Mouse (Mus musculus): ENCODE results near the gene Olfr1321. TPM values are rescaled to one million over a fixed set of nuclear protein-coding genes. Genes with fewer than 3 reads are reported as not detected.

Gene Olfr1321
- not detected in 2 replicates for polyA plus RNA-seq (2015; fragmentation: Nextera tagmentation; extraction: Ambion mirVana)

- H3K9ac ChIP-seq (replicated peaks), result no peak within 1 kb of the TSS
- H3K4me2 ChIP-seq (ENCODE audit: low read depth, low read length), result no peak within 1 kb of the TSS
- ATAC-seq (no peak), DNase-seq (no peak)
- no peaks in the 10 kb centered on the region for H3K4me1 ChIP-seq (ENCODE audit: insufficient read depth)
- WGBS (ENCODE audit: insufficient replicate concordance), result 62% methylated on average over 2 of the region's 2 CpGs
- no peaks in the 10 kb centered on the region for H3K27me3 ChIP-seq (ENCODE audit: insufficient read depth, low read length)
- H3K36me3 ChIP-seq (replicated peaks; ENCODE audit: insufficient read depth, low read length), result no peaks in the 10 kb centered on the region
- TF ChIP-seq CTCF (IDR thresholded peaks at IDR 0.05; ENCODE audit: low read depth), result no peak
- no peak for TF ChIP-seq EP300 (IDR thresholded peaks at IDR 0.05; ENCODE audit: low read depth)
- H3K4me3 ChIP-seq (ENCODE audit: low read depth, low read length), result no peak within 1 kb of the TSS
- H3K27ac ChIP-seq (ENCODE audit: low read depth), result no peak within 1 kb of the TSS
- no peaks in the 10 kb centered on the region for H3K9me3 ChIP-seq (ENCODE audit: low read length)
Observed at GRCm38 (mm10) chrX:49734959-49735358, at the start of gene Olfr1321. Gene Olfr1321, minus strand, starts transcription at chrX:49735059.

GRCm38 (mm10) chrX:49770828-49771227 lies 36.0 kb upstream of the Olfr1321 start:
- no peak for TF ChIP-seq EP300 (IDR thresholded peaks at IDR 0.05; ENCODE audit: low read depth)
- TF ChIP-seq CTCF (IDR thresholded peaks at IDR 0.05; ENCODE audit: low read depth), result peak; percentile 38
- peak; percentile 15 for DNase-seq

DNA sequence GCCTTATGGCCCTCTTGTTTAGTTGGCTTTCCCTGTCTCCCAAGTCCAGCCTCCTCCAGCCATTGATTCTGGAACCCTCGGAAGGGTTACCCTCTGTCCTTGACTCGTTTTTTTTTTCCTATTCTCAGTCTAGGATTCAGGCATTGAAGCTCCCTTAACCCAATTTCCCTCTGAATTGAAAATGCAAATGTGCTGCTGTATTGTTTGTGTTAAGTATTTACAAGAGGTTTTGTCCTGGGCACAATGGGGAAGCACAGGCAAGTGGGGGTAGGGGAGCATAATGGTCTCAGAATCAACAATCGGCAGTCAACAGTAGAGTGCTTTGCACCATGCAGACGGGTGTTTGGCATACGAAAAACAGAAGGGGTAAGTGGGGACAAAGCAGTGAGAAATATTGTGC lies 10.3 kb upstream of the Olfr1321 start:
- Histone ChIP-seq H3K27me3 (ENCODE audit: insufficient read depth, low read length) (no peaks in the 10 kb centered on the region), H3K4me3 (ENCODE audit: low read depth, low read length) (no peak overlapping the region), H3K9ac (replicated peaks) (no peak overlapping the region), H3K36me3 (replicated peaks; ENCODE audit: insufficient read depth, low read length) (no peaks in the 10 kb centered on the region), H3K9me3 (ENCODE audit: low read length) (no peaks in the 10 kb centered on the region), H3K4me2 (ENCODE audit: low read depth, low read length) (no peak overlapping the region), H3K4me1 (ENCODE audit: insufficient read depth) (no peaks in the 10 kb centered on the region), H3K27ac (ENCODE audit: low read depth) (no peak overlapping the region)
- WGBS (ENCODE audit: insufficient replicate concordance), result 45% methylated on average over 5 of the region's 5 CpGs
- ATAC-seq (no peak), DNase-seq (no peak)
- no peak for TF ChIP-seq CTCF (IDR thresholded peaks at IDR 0.05; ENCODE audit: low read depth)
- no peak for TF ChIP-seq EP300 (IDR thresholded peaks at IDR 0.05; ENCODE audit: low read depth)

More at GRCm38 (mm10) chrX:49770828-49771227, 36.0 kb upstream of the Olfr1321 start:
- H3K9me3 ChIP-seq (ENCODE audit: low read length), result no peaks in the 10 kb centered on the region
- no peak overlapping the region for H3K4me2 ChIP-seq (ENCODE audit: low read depth, low read length)
- no peak for ATAC-seq
- H3K36me3 ChIP-seq (replicated peaks; ENCODE audit: insufficient read depth, low read length), result no peaks in the 10 kb centered on the region
- H3K9ac ChIP-seq (replicated peaks), result no peak overlapping the region
- no peaks in the 10 kb centered on the region for H3K4me1 ChIP-seq (ENCODE audit: insufficient read depth)
- no peak overlapping the region for H3K27ac ChIP-seq (ENCODE audit: low read depth)
- H3K4me3 ChIP-seq (ENCODE audit: low read depth, low read length), result no peak overlapping the region
- 4% methylated on average over 2 of the region's 2 CpGs for WGBS (ENCODE audit: insufficient replicate concordance)
- H3K27me3 ChIP-seq (ENCODE audit: insufficient read depth, low read length), result no peaks in the 10 kb centered on the region

Other genes starting within 250 kb of the Olfr1321 start
- not detected in 2 replicates for gene Olfr1320, start 62.7 kb downstream of the Olfr1321 start, polyA plus RNA-seq (2015; fragmentation: Nextera tagmentation; extraction: Ambion mirVana)
- gene Igsf1, start 62.7 kb upstream of the Olfr1321 start, polyA plus RNA-seq (2015; fragmentation: Nextera tagmentation; extraction: Ambion mirVana), result 6.8 and 7.7 TPM in 2 replicates
- gene Olfr1322, start 156.4 kb upstream of the Olfr1321 start, polyA plus RNA-seq (2015; fragmentation: Nextera tagmentation; extraction: Ambion mirVana), result not detected in 2 replicates